Mouse (Mus musculus) adrenal gland, adult 18-20 months (tissue): ENCODE measurements at regions not wholly inside any gene's neighbourhood (a gene's known extent, or its start where the extent isn't known, plus 50 kb on each side); places are given as distances from the start of the nearest gene placed in this dataset.

ENCODE experiments used
- DNase-seq, 2 experiments: peaks; one replicate each; pipeline ENCODE4 v3.0.0; 2021 to 2022; ENCODE audit warnings: low spot score in 2 of 2

- no peak for DNase-seq
Measured at GRCm38 (mm10) chr8:26795616-26796015, 181.5 kb upstream of the Zfp703 start.

DNA sequence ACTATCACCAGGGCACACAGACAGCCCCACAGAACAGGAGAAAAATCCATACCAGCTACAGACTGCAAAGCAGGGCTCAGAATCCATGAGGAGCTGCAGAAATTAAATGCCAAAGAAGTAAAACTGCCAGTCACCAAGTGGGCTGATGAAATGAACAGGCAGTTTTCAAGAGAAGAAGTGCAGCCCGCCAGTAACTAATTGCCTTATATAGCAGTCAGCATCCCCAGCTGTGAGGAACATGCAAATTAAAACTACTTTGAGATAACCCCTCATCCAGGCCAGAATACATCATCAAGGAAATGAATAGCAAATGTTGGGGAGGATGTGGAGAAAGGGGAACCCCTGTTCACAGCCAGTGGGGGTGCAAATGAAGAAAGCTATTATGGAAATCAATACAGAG lies 177.3 kb upstream of the Zfp703 start:
- DNase-seq = no peak

DNA sequence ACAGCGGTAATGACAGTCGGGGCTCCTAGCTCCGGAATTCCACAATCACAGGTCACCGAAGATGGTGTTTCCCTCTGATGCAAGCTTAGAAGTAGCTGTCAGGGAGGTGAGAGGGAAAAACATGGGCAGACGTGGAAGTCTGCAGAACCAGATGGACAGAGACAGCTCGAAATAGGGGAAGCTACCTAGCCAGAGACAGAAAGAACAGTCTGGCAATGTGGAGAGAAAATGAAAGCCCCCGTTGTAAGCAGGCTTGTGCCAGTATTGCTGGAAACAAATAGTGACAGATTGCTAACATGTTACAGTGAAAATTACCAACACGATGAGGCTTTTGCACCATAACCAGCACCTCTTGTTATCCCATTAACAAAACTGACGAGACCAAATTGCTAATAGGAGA lies 173.0 kb upstream of the Zfp703 start:
- DNase-seq = no peak

DNA sequence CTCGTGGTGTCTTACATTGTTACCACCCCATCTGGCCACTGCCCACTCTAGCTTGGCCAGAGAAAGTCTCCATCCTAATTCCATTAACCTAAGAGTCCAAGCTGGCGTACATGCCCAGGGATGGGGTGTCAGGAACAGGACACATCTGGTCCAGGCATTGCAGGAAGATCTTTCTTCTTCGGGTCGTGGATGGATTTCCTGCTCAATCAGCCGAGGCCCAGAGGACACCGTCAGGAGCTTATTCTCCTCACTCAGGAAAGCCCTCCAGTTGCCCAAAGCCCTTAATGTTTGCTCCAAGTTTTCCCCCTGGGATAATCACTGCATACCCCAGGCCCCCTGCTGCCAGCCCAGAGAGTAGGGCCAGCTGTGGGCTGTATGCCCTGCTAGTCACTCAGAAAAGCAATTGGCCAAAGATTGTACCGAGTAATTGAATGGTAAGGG lies 172.2 kb upstream of the Zfp703 start:
- no peak for DNase-seq

DNA sequence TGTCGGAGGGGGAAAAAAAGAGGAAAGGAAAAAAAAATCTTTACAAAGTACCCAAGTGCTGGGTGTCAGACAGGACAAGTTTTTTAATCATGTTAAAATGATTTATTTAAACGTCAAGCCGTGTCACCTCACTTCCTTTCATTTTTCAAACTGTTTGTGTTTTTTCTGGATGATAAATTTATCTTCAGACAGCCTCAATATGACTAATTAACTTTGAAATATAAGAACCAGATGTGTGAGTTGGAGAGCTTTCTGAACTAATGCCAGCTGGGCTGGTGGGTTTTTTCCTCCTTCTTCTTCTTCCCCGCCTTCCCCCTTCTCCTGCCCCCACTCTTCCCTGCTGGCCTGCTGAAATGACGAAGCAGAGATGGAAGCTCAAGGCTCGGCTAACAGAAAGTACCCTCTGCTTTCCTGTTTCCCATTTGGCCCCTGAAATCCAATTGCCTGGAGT lies 171.7 kb upstream of the Zfp703 start:
- no peak for DNase-seq

DNA sequence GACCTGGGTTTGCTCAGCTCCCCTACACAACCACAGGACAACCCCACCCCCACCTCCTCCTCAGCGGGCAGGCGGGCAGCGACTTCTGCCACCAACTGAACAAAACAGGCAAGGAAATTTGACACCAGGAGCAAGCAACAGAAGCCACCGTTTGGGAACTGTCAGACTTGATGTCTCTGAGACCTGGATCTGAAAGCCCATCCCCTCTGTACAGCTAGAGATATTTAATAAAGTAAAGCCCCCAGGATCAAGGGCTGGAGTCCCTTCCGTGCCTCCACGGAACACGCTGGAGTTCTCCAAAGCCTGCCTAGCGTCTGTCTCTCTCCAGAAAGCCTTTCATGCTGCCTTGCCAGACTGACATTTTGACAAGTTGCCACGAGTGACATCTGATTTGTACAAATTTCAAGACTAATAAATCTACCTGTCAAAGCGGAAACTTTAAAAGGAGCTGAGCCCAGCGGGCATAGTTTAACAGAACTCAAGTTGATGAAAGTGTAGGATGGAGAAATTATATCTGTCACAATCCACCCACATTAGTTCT lies 168.9 kb upstream of the Zfp703 start:
- no peak for DNase-seq

GRCm38 (mm10) chr8:26808771-26809170 lies 168.4 kb upstream of the Zfp703 start:
- DNase-seq = no peak

DNA sequence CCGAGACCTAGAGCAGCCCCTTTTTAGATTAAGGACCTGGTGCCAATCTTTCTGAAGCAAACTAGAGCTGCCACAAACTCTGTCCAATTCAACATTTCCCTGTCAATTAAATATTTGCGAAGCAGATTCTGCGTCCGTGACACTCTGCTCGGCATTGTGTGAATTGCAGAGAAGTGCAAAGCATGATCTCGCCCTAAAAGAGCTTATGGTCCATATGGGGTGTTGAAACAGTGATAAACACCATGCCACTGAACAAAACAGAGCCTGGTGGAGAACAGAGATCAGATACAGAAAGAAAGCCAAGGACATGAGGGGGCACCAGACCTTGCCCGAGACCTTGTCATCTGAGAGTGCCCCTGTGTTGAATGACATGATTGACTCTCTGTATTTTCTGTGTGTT lies 167.2 kb upstream of the Zfp703 start:
- DNase-seq = no peak

GRCm38 (mm10) chr8:26811533-26812236 lies 165.4 kb upstream of the Zfp703 start:
- DNase-seq = no peak

DNA sequence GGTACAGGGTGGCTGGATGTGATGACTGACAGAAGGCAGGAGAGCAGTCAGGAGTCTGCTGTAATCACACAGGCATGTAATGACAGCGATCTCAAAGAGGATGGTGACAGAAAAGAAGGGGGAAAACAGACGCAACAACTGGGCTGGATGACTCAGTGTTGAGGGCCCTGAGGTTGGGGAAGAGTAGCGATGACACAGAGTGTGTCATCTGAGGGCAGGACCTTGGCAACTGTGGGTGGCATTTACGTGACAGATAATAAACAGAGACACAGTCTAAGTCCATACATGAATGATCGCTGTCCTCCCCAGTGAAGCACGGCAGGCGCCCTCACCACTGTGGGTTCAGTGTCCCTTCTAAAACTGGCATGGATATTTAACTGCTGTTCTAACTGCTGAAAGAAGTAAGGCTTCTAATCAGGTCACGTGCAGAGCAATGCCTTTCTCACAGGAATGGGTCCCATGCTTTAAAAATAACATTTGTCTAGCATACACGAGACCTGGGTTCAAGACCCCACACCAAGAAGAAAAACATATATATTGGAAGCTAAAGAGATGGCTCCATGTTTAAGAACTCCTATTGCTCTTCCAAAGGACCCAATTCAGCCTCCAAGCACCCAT lies 163.8 kb upstream of the Zfp703 start:
- peak; percentile 40 to 52 for DNase-seq

DNA sequence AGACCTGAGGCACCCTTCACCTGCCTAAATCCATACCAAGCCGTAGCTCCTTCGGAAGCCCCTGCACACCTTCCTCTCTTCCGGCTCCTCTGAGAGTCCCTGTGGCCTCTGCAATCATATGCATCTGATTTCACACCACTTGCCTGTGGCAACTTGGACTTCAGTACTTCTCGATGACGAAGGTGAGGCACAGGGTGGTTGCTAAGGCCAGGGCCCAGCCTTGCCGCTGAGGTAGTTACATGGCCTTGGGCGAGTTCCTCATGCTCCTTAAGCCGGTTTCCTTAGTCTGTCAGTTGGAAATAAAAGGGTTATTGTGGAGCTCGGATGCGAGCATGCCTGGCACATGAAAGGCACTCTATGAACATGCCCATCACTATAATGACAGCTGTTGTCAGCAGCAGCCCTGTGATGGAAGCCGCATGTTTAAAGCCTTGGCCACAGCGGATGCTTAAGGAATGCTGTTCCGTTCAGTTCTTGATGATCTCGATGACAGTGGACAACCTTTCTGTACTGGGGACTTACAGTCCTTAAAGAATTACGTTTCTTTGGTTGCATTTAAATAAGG lies 162.0 kb upstream of the Zfp703 start:
- DNase-seq = no peak

GRCm38 (mm10) chr8:26816977-26817376 lies 160.1 kb upstream of the Zfp703 start:
- DNase-seq = no peak

- DNase-seq = no peak
Measured at GRCm38 (mm10) chr8:26824189-26824941, 152.8 kb upstream of the Zfp703 start.

- no peak for DNase-seq
Measured at GRCm38 (mm10) chr8:26828311-26828909, 148.7 kb upstream of the Zfp703 start.

GRCm38 (mm10) chr8:26829313-26829712 lies 147.8 kb upstream of the Zfp703 start:
- DNase-seq = no peak

DNA sequence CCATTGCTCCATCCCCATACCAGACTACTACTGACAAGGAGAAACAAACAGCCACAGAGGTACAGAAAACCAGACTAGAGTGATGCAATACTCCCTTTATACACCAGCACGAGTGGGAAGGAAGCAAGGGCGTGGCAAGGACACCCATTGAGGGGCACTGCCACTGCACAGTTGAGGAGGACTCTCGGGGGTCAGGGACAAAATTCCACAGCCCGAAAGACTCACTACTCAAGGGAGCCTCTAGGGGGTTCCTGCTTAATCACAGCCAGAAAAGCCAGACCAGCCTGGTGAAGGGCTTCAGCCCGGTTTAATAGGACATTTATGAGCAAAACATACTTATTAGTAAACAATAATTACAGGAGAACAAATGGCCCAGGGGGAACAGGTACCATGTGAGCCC lies 146.0 kb upstream of the Zfp703 start:
- no peak for DNase-seq

DNA sequence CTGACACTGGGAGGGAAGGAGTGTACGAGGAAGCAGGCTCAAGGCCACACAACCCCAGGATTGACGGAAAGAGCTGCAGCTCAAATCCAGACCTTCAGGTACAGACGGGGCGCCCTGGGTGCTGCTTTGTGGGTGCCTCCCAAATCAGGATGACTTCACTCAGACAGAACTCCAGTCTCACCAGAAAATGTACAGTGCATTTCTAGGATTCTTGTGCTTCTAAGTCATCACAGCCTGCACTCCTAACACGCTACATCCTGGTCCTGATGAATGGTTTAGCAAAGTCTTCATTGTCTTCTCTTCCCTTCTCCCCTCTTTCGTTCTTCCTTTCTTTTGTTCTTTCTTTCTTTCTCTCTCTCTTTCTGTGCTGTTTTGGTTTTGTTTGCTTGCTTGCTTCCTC lies 145.3 kb upstream of the Zfp703 start:
- no peak for DNase-seq

DNA sequence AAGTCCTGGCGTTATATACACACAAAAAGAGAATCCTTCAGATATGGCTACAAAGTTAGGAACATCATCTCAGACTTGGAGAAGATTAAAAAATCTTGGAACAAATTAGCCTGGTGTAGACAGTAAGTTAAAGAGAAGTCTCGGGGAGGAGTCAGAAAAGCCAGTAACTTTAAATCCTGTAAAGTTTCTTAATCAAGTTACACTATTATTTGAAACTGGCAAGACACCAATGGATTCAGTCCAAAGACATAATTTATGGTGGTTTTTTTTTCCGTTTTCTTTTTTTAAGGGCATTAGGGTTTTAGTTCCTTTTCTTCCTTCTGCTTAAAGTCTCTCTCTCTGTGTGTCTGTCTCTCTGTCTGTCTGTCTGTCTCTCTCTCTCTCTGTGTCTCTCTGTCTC lies 144.6 kb upstream of the Zfp703 start:
- DNase-seq = no peak

- peak; percentile 64 to 76 for DNase-seq
Measured at GRCm38 (mm10) chr8:26833297-26833696, 143.8 kb upstream of the Zfp703 start.

DNA sequence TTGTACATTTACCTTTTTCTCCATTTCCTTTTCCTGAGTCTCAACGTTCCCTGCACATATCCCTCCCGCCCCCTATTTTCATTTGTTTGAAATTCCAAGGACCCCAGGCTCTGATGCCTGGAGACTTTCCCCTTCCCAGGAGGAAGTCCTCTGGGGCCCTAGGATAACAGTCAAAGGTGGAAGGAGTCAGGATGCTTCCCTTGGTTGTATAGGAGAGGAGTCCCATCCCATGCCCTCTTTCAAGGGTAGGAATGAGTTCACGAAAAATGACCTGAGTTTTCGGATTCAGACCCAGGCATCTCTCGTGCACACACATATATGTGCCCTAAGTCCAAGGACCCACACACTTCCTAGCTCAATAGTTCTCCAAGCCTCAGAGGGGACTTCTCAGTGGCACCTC lies 143.3 kb upstream of the Zfp703 start:
- no peak for DNase-seq

DNA sequence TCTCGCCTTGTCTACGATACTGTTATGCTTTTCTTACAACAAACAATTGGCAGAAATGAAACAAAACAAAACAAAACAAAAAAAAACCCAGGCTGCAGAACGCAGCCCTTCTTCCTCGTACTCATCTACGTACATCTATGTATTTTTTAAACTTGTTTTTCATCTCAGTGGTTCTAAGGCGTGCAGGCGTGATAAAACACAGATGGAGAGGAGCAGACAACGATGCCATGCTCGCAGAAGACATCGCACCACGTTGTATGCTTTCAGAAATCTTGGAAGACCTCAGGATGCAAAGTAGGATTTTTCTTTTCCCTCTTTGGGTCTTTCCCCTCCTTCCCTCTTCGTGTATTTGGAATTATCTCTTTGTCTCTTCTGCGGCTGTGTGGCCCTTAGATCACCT lies 142.5 kb upstream of the Zfp703 start:
- DNase-seq = no peak
